Mouse (Mus musculus): ENCODE data around the gene Papolb.

DNA sequence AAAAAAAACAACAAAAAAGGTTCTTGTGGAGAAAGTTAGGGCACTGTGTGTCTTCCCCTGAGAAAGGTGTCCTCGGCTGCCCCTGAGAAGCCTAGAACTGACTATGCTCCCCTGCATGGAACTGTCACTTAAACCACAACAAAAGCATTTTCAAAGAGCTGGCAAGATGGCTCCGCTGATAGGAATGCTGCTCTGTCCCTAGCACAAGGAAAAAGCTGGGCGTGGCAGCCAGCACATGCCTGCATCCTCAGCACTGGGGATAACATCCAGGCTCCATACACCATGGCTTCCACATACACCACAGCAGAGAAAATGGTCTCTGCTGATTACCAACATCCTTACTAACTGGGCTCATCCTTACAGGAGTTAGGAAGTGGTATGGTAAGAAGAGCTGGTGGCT, 17.2 kb upstream of the Papolb start:
- no peak for TF ChIP-seq CTCF (IDR thresholded peaks at IDR 0.05; ENCODE audit: insufficient read depth, low read depth, low read length)
- TF ChIP-seq POLR2A (IDR thresholded peaks at IDR 0.05; ENCODE audit: insufficient read depth, low read depth, low read length), result no peak

Measured in olfactory bulb, adult 2 months (tissue).